Mouse (Mus musculus) left cerebral cortex, postnatal 4 days (tissue): Measurements from ENCODE around the gene Zfp503. TPM values are rescaled to one million over a fixed set of nuclear protein-coding genes. Genes with fewer than 3 reads are reported as not detected.

Source experiments
- DNase-seq: peaks from one replicate; pipeline ENCODE4 v3.0.0-alpha.2; 2022
- intact Hi-C: fragments of 180-260 bp; cut with DNase I; formaldehyde crosslinking; loops from one replicate; pipeline ENCODE4 v1.15.1; 2025
- total RNA-seq, 2 experiments: library from RNA; stranded (reverse); gene quantifications; 2 replicates each; pipeline ENCODE4 v1.2.3; 2021

Zfp503 gene
- total RNA-seq, result 1 to 10 TPM; 2.2 to 4.8 TPM

GRCm38 (mm10) chr14:21989291-21989913 lies at the start of gene Zfp503:
Gene Zfp503 (minus strand): TSS chr14:21989601.
- intact Hi-C loops, result loop anchor here (5.0 to 10.0 kb wide), 5 partner anchors 453 to 1413 kb away; no protein-coding TSS in a partner anchor
- no peak for DNase-seq

- DNase-seq, result no peak
- intact Hi-C loops, result no loop called here
Measured at GRCm38 (mm10) chr14:22037498-22038131, 48.2 kb upstream of the Zfp503 start.

- intact Hi-C loops, result no loop called here
Measured at GRCm38 (mm10) chr14:22036802-22037497, 47.5 kb upstream of the Zfp503 start.

GRCm38 (mm10) chr14:22036338-22036737 lies 46.9 kb upstream of the Zfp503 start:
- no peak for DNase-seq
- intact Hi-C loops, result no loop called here

More at GRCm38 (mm10) chr14:22036802-22037497, 47.5 kb upstream of the Zfp503 start:
- no peak for DNase-seq

- intact Hi-C loops, result no loop called here
- DNase-seq, result peak; percentile 17
Measured at GRCm38 (mm10) chr14:22035900-22036299, 46.5 kb upstream of the Zfp503 start.

- intact Hi-C loops, result no loop called here
- DNase-seq, result no peak
Measured at GRCm38 (mm10) chr14:22023533-22023932, 34.1 kb upstream of the Zfp503 start.

GRCm38 (mm10) chr14:22020885-22021284 lies 31.5 kb upstream of the Zfp503 start:
- peak; percentile 74 for DNase-seq
- intact Hi-C loops, result no loop called here

- intact Hi-C loops, result no loop called here
Measured at GRCm38 (mm10) chr14:22019949-22020845, 30.8 kb upstream of the Zfp503 start.

GRCm38 (mm10) chr14:22019252-22019948 lies 30.0 kb upstream of the Zfp503 start, which contains the start of gene Lrmda:
Gene Lrmda (plus strand): TSS chr14:22019712.
- peak; percentile 32 for DNase-seq
- intact Hi-C loops, result no loop called here

More at GRCm38 (mm10) chr14:22019949-22020845, 30.8 kb upstream of the Zfp503 start:
- DNase-seq, result no peak

- intact Hi-C loops, result no loop called here
- no peak for DNase-seq
Measured at GRCm38 (mm10) chr14:22017011-22017410, 27.6 kb upstream of the Zfp503 start.

- intact Hi-C loops, result no loop called here
- DNase-seq, result no peak
Measured at GRCm38 (mm10) chr14:22014781-22015180, 25.4 kb upstream of the Zfp503 start.

- DNase-seq, result no peak
- intact Hi-C loops, result no loop called here
Measured at GRCm38 (mm10) chr14:22014315-22014714, 24.9 kb upstream of the Zfp503 start.

- intact Hi-C loops, result no loop called here
- DNase-seq, result no peak
Measured at GRCm38 (mm10) chr14:22007006-22007405, 17.6 kb upstream of the Zfp503 start.

- intact Hi-C loops, result no loop called here
- DNase-seq, result no peak
Measured at GRCm38 (mm10) chr14:22004943-22005342, 15.5 kb upstream of the Zfp503 start.

- intact Hi-C loops, result no loop called here
- DNase-seq, result no peak
Measured at GRCm38 (mm10) chr14:22003631-22004030, 14.2 kb upstream of the Zfp503 start.

- no peak for DNase-seq
- intact Hi-C loops, result no loop called here
Measured at GRCm38 (mm10) chr14:22003231-22003630, 13.8 kb upstream of the Zfp503 start.

GRCm38 (mm10) chr14:21999588-21999987 lies 10.2 kb upstream of the Zfp503 start:
- intact Hi-C loops, result no loop called here
- DNase-seq, result no peak

- intact Hi-C loops, result no loop called here
- DNase-seq, result no peak
Measured at GRCm38 (mm10) chr14:21995031-21995754, 5.8 kb upstream of the Zfp503 start.
